Mouse (Mus musculus): ENCODE results near the gene Slc35b4. TPM values are rescaled to one million over a fixed set of nuclear protein-coding genes. Genes with fewer than 3 reads are reported as not detected.

The Slc35b4 gene
- 77.9 and 88.7 TPM in 2 replicates for polyA plus RNA-seq (2015; fragmentation: Nextera tagmentation; extraction: Ambion mirVana)

DNA sequence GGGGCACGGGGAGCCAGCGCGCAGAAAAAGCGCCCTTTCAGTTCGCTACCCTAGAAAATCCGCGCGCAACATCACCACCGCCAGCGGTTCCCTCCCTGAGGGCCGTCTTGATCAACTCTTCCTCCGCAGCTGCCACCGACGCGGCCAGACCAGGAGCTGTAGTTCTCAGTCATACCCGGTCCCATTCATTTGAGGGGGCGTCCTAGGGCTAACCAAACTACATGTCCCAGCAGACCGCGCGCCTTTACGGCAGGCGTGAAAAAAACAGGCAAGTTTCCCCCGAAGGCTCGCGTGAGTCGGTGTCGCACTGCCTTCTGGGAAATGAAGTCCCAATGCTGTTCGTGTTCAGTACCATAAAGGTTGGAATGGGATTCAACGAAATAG, at the start of gene Slc35b4:
Slc35b4 (minus strand) TSS at position 248 of the 384 bp plus-strand sequence.
- DNase-seq (ENCODE audit: low spot score), result peak; percentile 98

DNA sequence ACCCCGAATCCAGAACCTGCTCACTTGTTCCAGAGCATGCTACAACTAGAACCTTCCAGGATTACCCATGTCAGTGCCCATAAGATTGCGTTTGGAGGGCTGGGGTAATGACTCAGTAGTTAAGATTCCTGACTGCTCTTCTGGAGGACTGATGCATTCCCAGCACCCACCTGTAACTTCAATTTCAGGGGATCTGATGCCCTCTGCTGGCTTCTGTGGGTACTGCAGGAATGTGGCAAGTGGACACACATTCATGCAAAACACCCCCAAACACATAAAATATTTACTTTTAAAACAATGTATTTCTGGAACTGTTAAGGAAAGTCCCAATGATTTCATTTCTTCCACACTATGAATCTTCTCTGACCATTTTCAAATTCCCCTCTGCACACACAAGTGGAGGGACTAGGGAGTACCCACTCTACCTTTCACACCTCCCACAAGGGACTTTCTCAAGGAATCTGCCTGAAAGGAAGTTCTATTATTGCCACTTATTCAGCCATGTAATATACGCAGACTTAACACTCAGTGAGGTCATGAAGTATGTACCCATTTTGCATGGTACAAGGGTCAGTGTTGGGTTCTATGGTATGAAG, 48.2 kb upstream of the Slc35b4 start:
- DNase-seq (ENCODE audit: low spot score), result no peak

DNA sequence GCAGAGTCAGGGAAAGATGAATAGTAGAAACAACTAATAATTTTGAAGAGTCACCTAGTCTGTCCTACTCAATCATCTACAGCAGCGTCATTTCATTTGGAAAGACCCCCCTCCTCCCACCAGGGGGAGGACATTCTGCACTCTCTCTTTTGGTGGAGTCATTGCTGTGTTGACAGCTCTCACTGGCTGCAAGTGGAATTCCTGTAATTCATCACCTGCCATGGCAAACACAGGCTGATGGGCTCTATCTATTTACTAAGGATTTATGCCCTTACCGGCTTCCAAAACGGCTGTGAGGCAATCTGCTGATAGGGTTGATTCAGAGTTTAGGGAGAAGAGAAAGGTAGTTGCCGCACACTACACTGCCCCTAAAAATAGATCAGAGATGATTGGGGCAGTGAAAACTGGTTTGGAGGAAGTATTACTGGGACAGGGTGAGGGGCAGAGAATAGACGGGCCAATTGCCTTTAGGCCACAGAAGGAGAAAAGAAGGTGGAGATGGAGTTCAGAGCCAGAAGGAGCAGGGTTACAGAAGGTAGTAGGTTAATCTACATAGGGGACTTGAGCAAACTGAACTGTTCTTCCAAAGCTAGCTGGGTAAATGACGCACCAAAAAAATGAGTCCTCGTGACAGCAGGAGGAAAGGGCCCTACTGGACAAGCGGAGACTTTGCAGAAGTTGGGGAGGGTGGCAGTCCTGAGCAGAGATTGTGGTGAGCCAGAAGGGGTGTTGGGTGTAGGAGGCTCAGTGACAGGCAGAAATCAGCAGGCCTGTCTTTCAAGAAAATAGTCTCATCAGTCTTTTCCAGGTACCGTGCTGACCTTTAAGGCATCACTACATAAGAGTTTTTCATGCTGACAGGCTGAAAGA, 39.8 kb upstream of the Slc35b4 start:
- DNase-seq (ENCODE audit: low spot score), result no peak

DNA sequence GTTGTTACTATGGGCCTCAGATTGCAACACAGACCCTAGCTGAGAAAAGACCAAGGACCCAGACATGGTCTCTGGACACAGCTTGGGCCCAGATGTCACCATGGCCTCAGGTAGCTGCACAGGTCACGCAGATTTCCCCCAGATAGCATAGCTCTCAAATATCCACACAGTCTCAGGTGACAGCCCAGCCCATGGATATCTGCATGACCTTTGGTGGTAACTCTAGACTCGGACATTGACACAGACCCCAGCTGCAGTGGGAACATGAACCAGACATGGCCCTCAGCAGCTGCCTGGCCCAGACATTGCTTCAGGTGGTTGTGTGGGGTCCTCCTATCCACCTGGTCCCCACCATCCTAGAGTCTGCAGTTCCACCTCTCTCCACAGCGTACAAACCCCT, 28.8 kb upstream of the Slc35b4 start:
- DNase-seq (ENCODE audit: low spot score), result no peak

DNA sequence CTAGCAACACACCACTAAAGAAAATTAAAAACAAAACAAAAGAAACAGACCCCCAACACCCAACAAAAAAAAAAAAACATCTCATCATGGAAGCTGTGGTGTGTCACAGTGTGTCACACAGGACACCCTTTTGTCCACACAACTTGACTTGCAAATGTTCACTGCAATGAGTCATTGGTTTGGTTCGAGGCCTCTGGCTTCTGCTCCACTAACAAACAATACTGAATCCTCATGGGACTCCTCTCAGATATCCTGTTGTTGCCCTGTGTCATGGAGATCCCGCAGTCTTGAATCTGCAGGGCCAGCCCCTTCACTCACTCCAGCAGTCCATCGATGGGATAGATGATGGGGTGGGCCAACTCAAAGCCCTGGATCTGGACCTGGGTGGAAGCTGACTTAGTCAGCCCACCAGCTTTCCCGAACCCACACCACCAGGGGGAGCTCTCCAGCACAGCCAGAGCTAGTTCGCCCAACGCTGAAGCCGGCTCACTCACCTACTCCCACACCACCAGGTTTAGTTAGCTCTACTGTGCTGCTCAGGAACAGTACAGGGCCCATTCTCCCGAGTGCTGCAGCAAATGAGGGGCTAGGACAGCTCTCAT, 28.2 kb upstream of the Slc35b4 start:
- DNase-seq (ENCODE audit: low spot score), result peak; percentile 21

DNA sequence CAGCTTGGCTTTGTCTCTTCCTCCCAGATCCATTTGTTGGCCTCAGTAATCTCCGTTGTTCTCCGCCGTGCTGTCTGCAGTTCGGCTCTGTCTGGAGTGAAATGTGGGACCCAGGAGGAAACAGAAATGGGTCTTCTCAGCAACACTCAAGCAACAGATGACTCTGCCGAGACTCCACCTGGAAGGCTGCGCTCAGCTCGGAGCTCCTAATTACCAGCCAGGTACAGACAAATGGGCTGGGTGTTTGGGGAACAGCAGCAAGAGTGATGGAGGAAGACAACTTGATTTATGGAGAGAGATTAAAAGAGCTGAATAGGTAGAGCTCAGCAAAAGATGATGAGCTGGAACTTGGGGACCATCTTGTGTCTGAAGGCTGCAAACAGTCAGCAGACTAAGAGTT, 26.6 kb upstream of the Slc35b4 start:
- no peak for DNase-seq (ENCODE audit: low spot score)

DNA sequence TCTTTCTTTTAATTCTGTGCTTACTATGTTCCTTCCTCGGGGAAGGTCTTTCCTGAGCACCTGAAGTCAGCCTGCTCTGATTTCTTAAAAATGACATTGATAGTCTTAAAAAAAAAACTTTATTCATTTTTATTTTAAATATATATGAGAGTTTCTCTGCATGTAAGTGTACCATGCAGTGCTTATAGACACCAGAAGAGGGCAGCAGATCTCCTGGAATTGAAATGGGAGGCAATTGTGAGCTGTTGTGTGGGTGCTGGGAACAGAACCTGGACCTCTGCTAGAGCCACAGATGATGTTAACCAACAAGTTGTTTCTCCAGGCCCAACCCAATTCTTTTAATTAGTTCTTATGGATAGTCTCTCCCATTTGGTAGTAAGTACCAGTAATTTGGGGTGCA, 18.1 kb upstream of the Slc35b4 start:
- DNase-seq (ENCODE audit: low spot score), result no peak

DNA sequence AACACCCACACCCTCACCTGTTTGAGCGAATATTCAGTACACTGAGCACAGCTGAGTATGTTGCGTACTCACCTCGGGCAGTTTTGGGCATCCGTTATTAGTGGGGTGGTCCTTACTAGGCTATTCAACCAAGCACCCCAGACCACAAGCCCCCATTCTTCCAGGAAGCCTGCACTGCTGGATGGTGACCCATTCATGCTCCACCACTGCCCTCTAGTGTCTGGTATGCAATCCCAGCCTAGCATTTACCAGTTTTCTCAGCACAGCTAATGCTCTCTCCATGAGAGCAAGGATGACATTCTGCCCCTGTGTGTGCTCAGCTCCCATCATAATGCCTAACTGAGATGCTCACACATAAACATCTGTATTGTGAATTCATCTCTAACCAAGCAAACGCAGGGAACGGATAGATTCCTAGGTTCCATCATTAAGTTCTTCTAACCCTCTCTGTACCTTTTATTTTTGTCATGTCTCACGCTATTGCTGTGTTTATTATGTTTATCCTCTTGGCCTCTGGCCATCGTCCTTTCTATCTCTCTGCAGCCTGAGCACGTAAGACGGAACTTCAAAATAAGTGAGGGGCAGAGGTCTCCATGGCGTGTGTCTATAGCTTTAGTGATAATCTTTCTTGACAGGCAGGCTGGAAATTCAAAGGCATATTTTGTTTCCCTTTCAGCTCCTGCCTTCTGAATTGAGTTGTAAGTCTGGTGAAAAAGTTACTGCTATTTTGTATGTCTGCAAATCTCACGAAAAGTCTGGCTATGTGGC, 17.0 kb upstream of the Slc35b4 start:
- DNase-seq (ENCODE audit: low spot score), result peak; percentile 82

DNA sequence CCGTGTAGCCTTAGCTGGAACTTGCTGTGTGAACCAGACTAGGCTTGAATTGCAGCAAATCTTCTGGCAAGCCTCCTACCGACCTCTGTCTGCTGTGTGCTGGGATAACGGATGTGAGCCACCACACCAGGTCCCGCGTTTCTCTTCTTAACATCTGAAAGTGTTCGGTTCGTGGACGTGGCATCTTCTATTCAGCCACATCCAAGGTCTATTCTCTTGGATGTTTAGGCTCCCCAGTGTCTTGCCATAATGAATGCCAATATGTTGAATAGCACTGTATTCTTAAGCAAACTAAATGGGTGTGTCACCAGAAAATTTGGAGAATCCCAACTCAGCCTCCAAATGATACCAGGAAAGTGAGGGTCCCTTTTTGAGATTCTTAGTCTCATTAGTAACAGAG, 14.5 kb upstream of the Slc35b4 start:
- DNase-seq (ENCODE audit: low spot score), result no peak

DNA sequence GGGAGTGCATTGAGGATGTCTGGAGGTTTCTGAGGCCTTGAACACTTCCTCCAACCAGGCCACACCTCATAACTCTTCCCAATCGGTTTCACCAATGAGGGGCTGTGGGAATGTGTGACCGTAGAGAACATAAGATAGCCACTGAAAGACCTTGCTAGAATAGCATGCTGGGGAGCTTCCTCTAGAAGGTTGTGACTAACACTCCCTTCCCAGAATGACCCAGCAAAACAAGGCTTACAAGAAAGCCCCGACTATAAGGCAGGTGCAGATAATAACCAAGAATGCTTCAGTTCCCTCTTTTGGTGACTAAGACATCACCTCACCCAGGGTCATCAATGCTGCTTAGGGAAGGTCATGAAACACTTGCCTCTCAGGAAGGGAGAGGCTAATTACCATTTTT, 12.6 kb upstream of the Slc35b4 start:
- DNase-seq (ENCODE audit: low spot score), result no peak

DNA sequence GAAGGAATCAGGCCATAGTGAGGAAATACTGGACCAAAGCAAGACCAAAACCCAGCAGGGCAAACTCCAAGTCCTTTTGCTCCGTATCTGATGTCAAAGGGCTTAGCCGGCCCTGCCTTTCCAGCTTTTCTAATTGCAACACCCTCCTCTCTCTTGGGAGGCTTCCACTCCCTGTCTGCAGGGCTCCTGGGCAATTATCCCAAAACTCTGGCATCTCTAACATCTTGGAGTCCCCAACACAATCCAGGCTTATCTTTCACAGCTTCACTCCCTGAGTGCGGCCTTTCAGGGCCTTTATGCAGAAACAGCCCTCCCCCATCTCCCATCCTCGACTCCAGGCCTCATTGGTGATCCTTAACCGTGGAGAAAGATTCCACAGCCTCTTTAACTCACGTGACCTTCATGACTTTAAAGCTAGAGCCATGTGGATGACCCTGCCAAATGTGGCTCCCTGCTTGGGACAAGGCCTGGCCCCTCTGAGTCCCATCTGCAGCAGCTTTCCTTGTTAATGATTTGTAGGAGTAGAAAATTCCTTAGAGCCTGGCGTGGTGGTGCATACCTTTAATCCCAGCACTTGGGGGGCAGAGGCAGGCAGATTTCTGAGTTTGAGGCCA, 11.2 kb upstream of the Slc35b4 start:
- DNase-seq (ENCODE audit: low spot score), result no peak

DNA sequence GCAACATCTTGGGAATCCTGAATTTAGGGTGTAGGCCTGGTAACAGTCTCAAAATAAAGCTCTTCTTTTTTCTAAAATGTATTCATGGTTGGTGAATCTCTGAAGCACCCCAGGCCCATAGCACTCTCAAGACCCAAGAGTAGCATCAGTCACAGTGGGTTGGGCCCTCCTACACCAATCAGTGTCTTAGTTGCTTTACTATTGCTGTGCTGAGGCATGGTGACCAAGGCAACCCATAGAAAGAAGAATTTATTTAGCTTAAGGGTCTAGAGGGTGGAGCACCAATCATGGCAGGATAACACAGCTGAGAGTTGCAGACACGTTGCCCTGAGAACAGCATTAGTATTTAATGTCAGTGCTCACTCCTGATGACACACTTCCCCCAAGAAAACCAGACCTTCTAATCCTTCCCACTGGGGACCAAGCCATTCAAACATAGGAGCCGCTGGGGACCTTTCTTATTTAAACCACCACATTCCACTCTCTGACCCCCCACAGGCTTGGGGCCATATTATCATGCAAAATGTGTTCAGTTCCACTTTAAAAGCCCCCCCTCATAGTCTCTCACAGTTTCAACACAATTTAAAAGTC, 10.5 kb upstream of the Slc35b4 start:
- DNase-seq (ENCODE audit: low spot score), result no peak

DNA sequence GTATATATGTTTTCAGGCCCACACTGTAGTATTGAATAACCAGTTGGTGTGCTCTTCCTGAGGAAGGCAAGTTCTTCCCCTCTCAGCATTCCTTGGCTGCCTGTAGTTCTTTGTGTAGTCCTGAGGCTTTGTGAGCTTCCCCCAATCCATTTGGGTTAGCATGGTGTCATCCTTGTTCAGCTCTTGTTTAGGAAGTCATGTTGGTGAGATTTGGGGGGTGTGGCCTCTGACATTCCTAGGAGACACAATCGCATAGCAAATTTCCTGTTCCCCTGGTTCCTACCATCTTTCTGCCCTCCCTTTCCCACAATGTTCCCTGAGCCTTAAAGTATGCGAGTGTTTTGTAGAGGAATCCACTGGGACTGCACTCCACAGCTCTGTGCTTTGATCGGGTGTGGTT, 6.4 kb upstream of the Slc35b4 start:
- no peak for DNase-seq (ENCODE audit: low spot score)

DNA sequence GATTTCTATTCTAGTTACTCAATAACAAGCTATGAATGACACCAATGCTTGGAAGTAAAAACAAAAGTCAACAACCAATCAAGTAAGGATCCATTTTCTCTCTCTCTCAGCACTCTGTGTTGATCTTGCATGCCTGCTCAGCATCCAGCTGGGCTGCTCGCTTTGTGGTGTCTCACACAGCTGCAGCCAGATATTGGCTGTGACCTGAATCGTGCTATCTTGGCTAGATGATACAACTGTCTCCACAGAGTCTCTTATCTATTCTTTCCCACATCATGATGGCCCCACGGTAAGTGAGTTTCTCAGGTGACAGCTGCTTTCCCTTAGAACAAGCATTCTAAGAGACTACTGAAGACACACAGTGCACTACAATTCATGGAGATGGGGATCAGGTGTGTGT, 5.0 kb upstream of the Slc35b4 start:
- peak; percentile 89 for DNase-seq (ENCODE audit: low spot score)

DNA sequence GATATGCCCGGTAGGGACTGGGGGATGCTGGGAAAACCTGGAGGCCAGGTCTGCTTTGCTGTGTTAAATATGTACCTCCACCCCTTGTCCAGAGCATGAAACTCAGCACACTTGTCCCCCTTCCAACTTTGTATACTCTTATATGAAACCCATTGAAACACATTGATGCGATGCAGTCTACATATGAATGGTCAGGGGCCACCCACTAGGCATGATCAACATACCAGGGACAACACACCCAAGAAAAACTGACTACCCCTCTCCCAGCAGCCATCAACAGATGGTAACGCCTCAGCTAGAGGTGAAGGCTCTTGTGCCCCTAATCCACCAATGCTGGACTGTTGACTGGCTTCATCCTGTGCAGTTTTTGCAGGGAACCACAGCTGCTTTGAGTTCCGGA, 3.0 kb upstream of the Slc35b4 start:
- DNase-seq (ENCODE audit: low spot score), result no peak

DNA sequence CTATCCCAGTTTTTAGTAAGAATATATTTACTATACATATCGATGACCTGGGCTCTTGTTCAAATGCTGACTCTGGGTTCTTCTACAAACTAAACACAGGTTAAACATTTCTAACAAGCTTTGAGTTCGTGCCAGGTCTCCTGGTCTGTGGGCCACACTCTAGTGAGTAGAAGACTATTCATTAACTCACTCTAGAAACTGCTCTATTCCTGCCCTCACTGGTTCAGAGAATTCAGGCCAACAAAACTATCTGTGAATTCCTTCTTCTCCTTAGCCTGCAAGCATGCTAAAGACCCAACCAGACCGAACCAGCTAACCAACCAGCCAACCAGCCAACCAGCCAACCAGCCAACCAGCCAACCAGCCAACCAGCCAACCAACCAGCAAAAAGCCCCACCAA, 2.1 kb upstream of the Slc35b4 start:
- no peak for DNase-seq (ENCODE audit: low spot score)

DNA sequence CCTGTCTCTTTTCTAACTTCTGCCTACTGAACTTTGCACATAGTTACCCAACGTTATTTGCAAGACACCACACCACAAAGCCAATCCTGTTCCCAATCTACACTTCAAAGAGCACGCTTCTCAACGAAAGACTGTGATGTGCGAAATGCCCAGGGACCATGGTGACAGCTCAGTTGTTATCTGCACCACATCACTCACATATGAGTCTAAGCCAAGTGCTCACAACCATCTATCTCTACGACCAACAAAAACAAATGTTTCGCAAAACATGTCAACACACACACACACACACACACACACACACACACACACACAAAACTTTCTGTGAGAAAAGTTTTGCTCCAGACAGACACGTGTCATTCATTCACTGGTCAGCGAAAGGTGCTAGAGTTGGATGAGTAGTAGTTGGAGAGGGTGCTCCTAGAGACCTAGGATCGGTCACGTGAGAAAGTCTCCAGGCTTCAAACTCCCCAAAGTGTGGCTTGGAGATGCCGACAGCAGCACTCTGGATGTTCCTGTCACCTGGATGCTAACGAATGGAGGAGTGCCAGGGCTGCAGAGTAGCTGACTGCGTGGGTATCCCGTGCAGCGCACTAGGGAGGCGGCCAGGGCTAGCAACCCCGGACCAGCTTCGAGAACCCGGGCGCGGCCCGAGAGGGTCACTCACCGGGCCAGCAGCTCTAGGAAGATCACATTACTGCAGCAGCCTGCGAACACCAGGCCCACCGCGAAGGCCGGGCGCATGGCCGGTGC, 624 bp downstream of the Slc35b4 start:
- DNase-seq (ENCODE audit: low spot score), result peak; percentile 75

DNA sequence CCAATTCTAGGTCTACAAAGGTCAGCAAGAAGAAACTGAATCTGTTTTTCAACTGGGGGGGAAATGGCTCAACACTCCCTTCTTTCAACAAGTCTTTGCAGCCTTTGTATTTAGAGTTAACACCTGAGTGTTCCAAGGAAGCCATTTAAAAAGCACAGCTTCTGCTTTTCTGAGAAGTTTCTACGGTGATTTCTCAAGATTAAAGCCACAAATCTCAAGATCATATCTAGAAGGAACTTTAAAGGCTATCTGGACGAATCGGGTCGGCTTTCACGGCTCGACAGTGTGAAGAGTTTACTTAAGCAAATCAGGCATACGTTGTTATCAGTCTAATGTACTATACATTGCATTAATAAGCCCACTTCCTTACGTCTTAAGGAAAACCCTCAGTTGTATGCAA, 2.2 kb downstream of the Slc35b4 start:
- no peak for DNase-seq (ENCODE audit: low spot score)

DNA sequence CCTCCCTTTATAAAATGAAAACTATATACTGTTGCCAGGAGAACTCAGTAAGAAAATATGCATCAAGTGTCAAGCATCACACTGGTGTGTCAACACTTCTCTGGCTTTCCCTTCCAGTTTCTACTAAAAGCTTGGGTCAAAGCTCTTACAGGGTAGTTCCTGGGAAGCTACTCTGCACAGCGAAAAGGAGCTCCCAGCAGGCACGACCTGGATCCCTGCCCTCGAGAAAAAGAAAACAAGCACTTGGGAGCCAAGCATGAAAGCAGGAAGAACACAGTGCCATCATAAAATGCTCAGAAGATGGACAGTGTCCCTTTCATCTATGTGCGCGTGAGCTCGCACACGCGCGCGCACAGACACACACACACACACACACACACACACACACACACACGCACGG, 3.7 kb downstream of the Slc35b4 start:
- DNase-seq (ENCODE audit: low spot score), result no peak

DNA sequence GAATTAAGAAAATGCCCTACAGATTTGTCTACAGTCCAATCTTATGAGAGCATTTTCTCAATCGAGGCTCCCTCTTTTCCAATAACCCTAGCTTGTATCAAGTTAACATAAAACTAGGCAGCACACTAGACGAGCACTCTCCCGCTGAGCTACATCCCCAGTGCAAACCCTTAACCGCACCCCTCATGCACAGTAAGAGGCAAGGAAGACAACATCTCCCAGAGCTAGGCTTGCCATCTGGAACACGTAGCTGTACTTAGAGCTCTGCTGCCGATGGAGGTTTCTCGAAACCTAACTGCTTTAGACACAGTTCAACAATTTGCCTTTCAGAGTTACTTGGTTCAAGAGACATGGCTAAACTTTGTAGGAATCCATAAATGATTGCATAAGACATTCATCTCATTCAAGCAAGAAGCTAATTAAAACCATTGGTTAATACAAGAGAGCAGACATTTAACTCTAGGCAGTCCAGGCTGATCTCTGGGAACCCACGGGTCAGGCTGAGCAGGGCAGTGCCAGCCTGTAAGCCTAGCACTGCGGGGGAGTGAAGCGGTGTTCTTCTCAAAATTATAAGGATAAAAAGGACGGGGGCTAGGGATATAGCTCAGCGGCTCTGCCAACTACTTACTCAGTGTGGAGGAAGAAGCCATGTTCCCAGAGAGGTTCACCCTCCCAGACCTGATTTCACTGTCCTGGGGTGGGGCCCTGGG, 5.0 kb downstream of the Slc35b4 start:
- no peak for DNase-seq (ENCODE audit: low spot score)
